Mouse (Mus musculus) embryonic facial prominence, embryonic 10.5 days (tissue): ENCODE results near the gene Mtmr1. TPM values are rescaled to one million over a fixed set of nuclear protein-coding genes. Genes with fewer than 3 reads are reported as not detected.
"Not testable (repeated sequence)": the region's sequence is repeated elsewhere in the genome, so short reads cannot be mapped to it uniquely, and the experiment has no call there.

Experiments
- DNase-seq: peaks from one replicate; pipeline ENCODE4 v3.0.0-alpha.2; 2017; ENCODE audit warnings: low spot score
- H3K27ac ChIP-seq: fragments of 300-500 bp; sonication (generic); replicated peaks from 2 replicates; pipeline ENCODE4 v1.5.1; 2016; ENCODE audit warnings: mild to moderate bottlenecking
- H3K27me3 ChIP-seq: fragments of 300-500 bp; sonication (generic); replicated peaks from 2 replicates; pipeline ENCODE4 v1.6.1; 2016; ENCODE audit warnings: low read depth, mild to moderate bottlenecking; ENCODE audit not compliant: poor library complexity, severe bottlenecking
- H3K36me3 ChIP-seq: fragments of 300-500 bp; sonication (generic); replicated peaks from 2 replicates; pipeline ENCODE4 v1.6.1; 2016; ENCODE audit warnings: mild to moderate bottlenecking, moderate library complexity
- H3K4me1 ChIP-seq: fragments of 300-500 bp; sonication (generic); 2 replicates; pipeline ENCODE4 v1.6.1; 2016
- H3K4me3 ChIP-seq: fragments of 300-500 bp; sonication (generic); 2 replicates; pipeline ENCODE4 v1.5.1; 2016; ENCODE audit warnings: mild to moderate bottlenecking, moderate library complexity
- H3K9me3 ChIP-seq: fragments of 300-500 bp; sonication (generic); 2 replicates; pipeline ENCODE4 v1.6.1; 2016; ENCODE audit warnings: mild to moderate bottlenecking
- WGBS: fragments of 180-500 bp; shearing (Covaris S2); methylation state at CpG from one replicate; pipeline ENCODE4 v1.1.7; 2016; 5-methylcytosine and 5-hydroxymethylcytosine counted together
- polyA plus RNA-seq: library from polyadenylated mRNA; unstranded; fragments of >200 nt; fragmentation: Nextera tagmentation; extraction: Ambion mirVana; gene quantifications from 2 replicates; pipeline ENCODE4 v1.2.1, GENCODE M21; 2016

Gene Mtmr1
- 5.7 and 5.8 TPM in 2 replicates for polyA plus RNA-seq

GRCm38 (mm10) chrX:71364554-71364991 is at the start of gene Mtmr1:
Gene Mtmr1 (plus strand): TSS chrX:71364760.
- no peaks in the 10 kb centered on the region for H3K9me3 ChIP-seq
- 20% methylated on average over 47 of the region's 47 CpGs for WGBS
- peak within 1 kb of the TSS; percentile 68 for H3K4me3 ChIP-seq
- peak within 1 kb of the TSS; percentile 78 for H3K27ac ChIP-seq
- peak; percentile 82 for DNase-seq
- no peaks in the 10 kb centered on the region for H3K27me3 ChIP-seq
- H3K36me3 ChIP-seq, result no peaks in the 10 kb centered on the region
- H3K4me1 ChIP-seq, result no peaks in the 10 kb centered on the region

GRCm38 (mm10) chrX:71352033-71352432 is 12.5 kb upstream of the Mtmr1 start:
- DNase-seq, result no peak

GRCm38 (mm10) chrX:71355331-71355730 is 9.2 kb upstream of the Mtmr1 start:
- H3K27ac ChIP-seq, result no peak overlapping the region
- WGBS, result 63% methylated on average over 1 of the region's 1 CpGs

More at GRCm38 (mm10) chrX:71352033-71352432, 12.5 kb upstream of the Mtmr1 start:
- no peaks in the 10 kb centered on the region for H3K4me1 ChIP-seq
- 72% methylated on average over 1 of the region's 1 CpGs for WGBS
- H3K4me3 ChIP-seq, result no peak overlapping the region
- H3K9me3 ChIP-seq, result no peaks in the 10 kb centered on the region
- H3K27me3 ChIP-seq, result no peaks in the 10 kb centered on the region
- H3K36me3 ChIP-seq, result no peaks in the 10 kb centered on the region
- no peak overlapping the region for H3K27ac ChIP-seq

GRCm38 (mm10) chrX:71361793-71362192 is 2.8 kb upstream of the Mtmr1 start:
- not testable (repeated sequence) for H3K4me1 ChIP-seq, H3K9me3 ChIP-seq, H3K27me3 ChIP-seq, H3K4me3 ChIP-seq, H3K27ac ChIP-seq, DNase-seq, H3K36me3 ChIP-seq
- WGBS, result 90% methylated on average over 10 of the region's 10 CpGs

More at GRCm38 (mm10) chrX:71355331-71355730, 9.2 kb upstream of the Mtmr1 start:
- Histone ChIP-seq H3K4me3 (no peak overlapping the region), H3K27me3 (no peaks in the 10 kb centered on the region), H3K36me3 (no peaks in the 10 kb centered on the region), H3K9me3 (no peaks in the 10 kb centered on the region), H3K4me1 (no peaks in the 10 kb centered on the region)
- DNase-seq, result no peak

GRCm38 (mm10) chrX:71364062-71364461 is 498 bp upstream of the Mtmr1 start:
- Histone ChIP-seq H3K36me3 (no peaks in the 10 kb centered on the region), H3K27me3 (no peaks in the 10 kb centered on the region), H3K9me3 (no peaks in the 10 kb centered on the region), H3K4me1 (no peaks in the 10 kb centered on the region), H3K4me3 (peak overlapping the region; percentile 68), H3K27ac (no peak overlapping the region)
- no peak for DNase-seq
- WGBS, result 75% methylated on average over 5 of the region's 5 CpGs

- 16% methylated on average over 19 of the region's 20 CpGs for WGBS
- Histone ChIP-seq H3K27ac (peak overlapping the region; percentile 78), H3K27me3 (no peaks in the 10 kb centered on the region), H3K4me1 (no peaks in the 10 kb centered on the region), H3K4me3 (peak overlapping the region; percentile 68), H3K36me3 (no peaks in the 10 kb centered on the region), H3K9me3 (no peaks in the 10 kb centered on the region)
- no peak for DNase-seq
These were observed 451 bp downstream of the Mtmr1 start for GRCm38 (mm10) chrX:71365011-71365410.

- Histone ChIP-seq H3K4me3 (peak overlapping the region; percentile 68), H3K27ac (no peak overlapping the region), H3K9me3 (no peaks in the 10 kb centered on the region), H3K36me3 (no peaks in the 10 kb centered on the region), H3K4me1 (no peaks in the 10 kb centered on the region), H3K27me3 (no peaks in the 10 kb centered on the region)
- 72% methylated on average over 3 of the region's 3 CpGs for WGBS
- no peak for DNase-seq
These were observed 950 bp downstream of the Mtmr1 start for GRCm38 (mm10) chrX:71365510-71365909.

GRCm38 (mm10) chrX:71366973-71367372 is 2.4 kb downstream of the Mtmr1 start:
- H3K9me3 ChIP-seq, result no peaks in the 10 kb centered on the region
- no peak for DNase-seq
- no peak overlapping the region for H3K27ac ChIP-seq
- H3K4me3 ChIP-seq, result no peak overlapping the region
- H3K4me1 ChIP-seq, result no peaks in the 10 kb centered on the region
- H3K27me3 ChIP-seq, result no peaks in the 10 kb centered on the region
- H3K36me3 ChIP-seq, result no peaks in the 10 kb centered on the region

GRCm38 (mm10) chrX:71376781-71377180 is 12.2 kb downstream of the Mtmr1 start:
- H3K27me3 ChIP-seq, result no peaks in the 10 kb centered on the region
- H3K36me3 ChIP-seq, result no peaks in the 10 kb centered on the region
- H3K4me1 ChIP-seq, result no peaks in the 10 kb centered on the region
- no peak overlapping the region for H3K27ac ChIP-seq
- H3K9me3 ChIP-seq, result no peaks in the 10 kb centered on the region
- WGBS, result 95% methylated on average over 1 of the region's 1 CpGs
- no peak overlapping the region for H3K4me3 ChIP-seq
- DNase-seq, result no peak

- no peak overlapping the region for H3K27ac ChIP-seq
- H3K4me1 ChIP-seq, result no peaks in the 10 kb centered on the region
- 91% methylated on average over 2 of the region's 2 CpGs for WGBS
- DNase-seq, result no peak
- no peaks in the 10 kb centered on the region for H3K9me3 ChIP-seq
- H3K27me3 ChIP-seq, result no peaks in the 10 kb centered on the region
- H3K4me3 ChIP-seq, result no peak overlapping the region
- H3K36me3 ChIP-seq, result no peaks in the 10 kb centered on the region
These were observed 13.9 kb downstream of the Mtmr1 start for GRCm38 (mm10) chrX:71378435-71378834.

- Histone ChIP-seq H3K4me1 (no peaks in the 10 kb centered on the region), H3K4me3 (no peak overlapping the region), H3K27me3 (no peaks in the 10 kb centered on the region), H3K9me3 (no peaks in the 10 kb centered on the region), H3K27ac (no peak overlapping the region), H3K36me3 (no peaks in the 10 kb centered on the region)
- DNase-seq, result no peak
- 49% methylated on average over 5 of the region's 5 CpGs for WGBS
These were observed 17.0 kb downstream of the Mtmr1 start for GRCm38 (mm10) chrX:71381571-71381970.

GRCm38 (mm10) chrX:71396326-71396725 is 31.8 kb downstream of the Mtmr1 start:
- 84% methylated on average over 4 of the region's 4 CpGs for WGBS
- Histone ChIP-seq H3K4me1 (no peaks in the 10 kb centered on the region), H3K27ac (no peak overlapping the region), H3K27me3 (no peaks in the 10 kb centered on the region; the same call in 1 of the 2 replicates), H3K9me3 (no peaks in the 10 kb centered on the region), H3K36me3 (no peaks in the 10 kb centered on the region), H3K4me3 (no peak overlapping the region)
- no peak for DNase-seq

GRCm38 (mm10) chrX:71406290-71406689 is 41.7 kb downstream of the Mtmr1 start:
- Histone ChIP-seq H3K27me3 (peaks cover 9% of the 10 kb centered on the region; the same call in 1 of the 2 replicates), H3K27ac (no peak overlapping the region), H3K4me1 (no peaks in the 10 kb centered on the region), H3K4me3 (no peak overlapping the region), H3K36me3 (no peaks in the 10 kb centered on the region), H3K9me3 (no peaks in the 10 kb centered on the region)
- DNase-seq, result no peak

GRCm38 (mm10) chrX:71408386-71408785 is 43.8 kb downstream of the Mtmr1 start:
- H3K9me3 ChIP-seq, result no peaks in the 10 kb centered on the region
- 55% methylated on average over 1 of the region's 1 CpGs for WGBS

More at GRCm38 (mm10) chrX:71408386-71408785, 43.8 kb downstream of the Mtmr1 start:
- H3K4me3 ChIP-seq, result no peak overlapping the region
- peaks cover 18% of the 10 kb centered on the region; the same call in 1 of the 2 replicates for H3K27me3 ChIP-seq
- no peak for DNase-seq
- no peaks in the 10 kb centered on the region for H3K36me3 ChIP-seq
- H3K27ac ChIP-seq, result no peak overlapping the region
- no peaks in the 10 kb centered on the region for H3K4me1 ChIP-seq
